Mouse (Mus musculus) hindbrain, postnatal 0 days (tissue): ENCODE measurements around the gene Odf3l2. TPM values are rescaled to one million over a fixed set of nuclear protein-coding genes. Genes with fewer than 3 reads are reported as not detected.

ENCODE experiments used
- ATAC-seq: fragments of 200-750 bp; cut with Nextera tagmentation; 2 replicates; pipeline ENCODE4 v1.8.0; 2017; ENCODE audit warnings: mild to moderate bottlenecking, moderate TSS enrichment, moderate library complexity
- DNase-seq: peaks from one replicate; pipeline ENCODE4 v3.0.0-alpha.2; 2015; ENCODE audit warnings: low spot score
- H3K27ac ChIP-seq: fragments of 300-500 bp; sonication (generic); 2 replicates; pipeline ENCODE4 v1.5.1; 2014; ENCODE audit warnings: mild to moderate bottlenecking
- H3K27me3 ChIP-seq: fragments of 300-500 bp; sonication (generic); 2 replicates; pipeline ENCODE4 v1.6.1; 2014; ENCODE audit warnings: low read length, mixed read lengths; ENCODE audit not compliant: insufficient read depth
- H3K36me3 ChIP-seq: fragments of 300-500 bp; sonication (generic); 2 replicates; pipeline ENCODE4 v1.6.1; 2014; ENCODE audit warnings: low read length, mixed read lengths; ENCODE audit not compliant: insufficient read depth
- H3K4me1 ChIP-seq: fragments of 300-500 bp; sonication (generic); 2 replicates; pipeline ENCODE4 v1.6.1; 2014; ENCODE audit warnings: antibody characterized with exemption, low read length, mixed read lengths; ENCODE audit not compliant: insufficient read depth
- H3K4me2 ChIP-seq: fragments of 300-500 bp; sonication (generic); 2 replicates; pipeline ENCODE4 v1.6.1; 2014; ENCODE audit warnings: low read depth, mild to moderate bottlenecking, low read length, moderate library complexity, mixed read lengths
- H3K4me3 ChIP-seq: fragments of 300-500 bp; sonication (generic); 2 replicates; pipeline ENCODE4 v1.5.1; 2014; ENCODE audit warnings: low read length
- H3K9ac ChIP-seq: fragments of 300-500 bp; sonication (generic); replicated peaks from 2 replicates; pipeline ENCODE4 v1.6.1; 2014; ENCODE audit warnings: mild to moderate bottlenecking, low read length, moderate library complexity, mixed read lengths
- H3K9me3 ChIP-seq: fragments of 300-500 bp; sonication (generic); 2 replicates; pipeline ENCODE4 v1.6.1; 2016; ENCODE audit warnings: low read length, mixed read lengths
- CTCF ChIP-seq: IDR thresholded peaks from 2 replicates; pipeline ENCODE4 v1.5.1; 2016; ENCODE audit warnings: antibody characterized with exemption, control low read depth, low read depth
- WGBS: fragments of 180-500 bp; shearing (Covaris S2); extraction: QIAGEN DNeasy Blood & Tissue Kit; methylation state at CpG from one replicate; pipeline ENCODE4 v1.1.7; 2014; 5-methylcytosine and 5-hydroxymethylcytosine counted together
- polyA plus RNA-seq: library from polyadenylated mRNA; unstranded; fragments of >200 nt; fragmentation: Nextera tagmentation; extraction: Ambion mirVana; gene quantifications from 2 replicates; pipeline ENCODE4 v1.2.1, GENCODE M21; 2015
- total RNA-seq: library from RNA; depleted of rRNA; stranded (reverse); fragments of >200 nt; gene quantifications from 2 replicates; pipeline ENCODE4 v1.2.3, GENCODE M21; 2014

Odf3l2 gene
- total and polyA plus RNA-seq, 2 experiments from 2014 or later = 0.42 to 0.60 TPM

DNA sequence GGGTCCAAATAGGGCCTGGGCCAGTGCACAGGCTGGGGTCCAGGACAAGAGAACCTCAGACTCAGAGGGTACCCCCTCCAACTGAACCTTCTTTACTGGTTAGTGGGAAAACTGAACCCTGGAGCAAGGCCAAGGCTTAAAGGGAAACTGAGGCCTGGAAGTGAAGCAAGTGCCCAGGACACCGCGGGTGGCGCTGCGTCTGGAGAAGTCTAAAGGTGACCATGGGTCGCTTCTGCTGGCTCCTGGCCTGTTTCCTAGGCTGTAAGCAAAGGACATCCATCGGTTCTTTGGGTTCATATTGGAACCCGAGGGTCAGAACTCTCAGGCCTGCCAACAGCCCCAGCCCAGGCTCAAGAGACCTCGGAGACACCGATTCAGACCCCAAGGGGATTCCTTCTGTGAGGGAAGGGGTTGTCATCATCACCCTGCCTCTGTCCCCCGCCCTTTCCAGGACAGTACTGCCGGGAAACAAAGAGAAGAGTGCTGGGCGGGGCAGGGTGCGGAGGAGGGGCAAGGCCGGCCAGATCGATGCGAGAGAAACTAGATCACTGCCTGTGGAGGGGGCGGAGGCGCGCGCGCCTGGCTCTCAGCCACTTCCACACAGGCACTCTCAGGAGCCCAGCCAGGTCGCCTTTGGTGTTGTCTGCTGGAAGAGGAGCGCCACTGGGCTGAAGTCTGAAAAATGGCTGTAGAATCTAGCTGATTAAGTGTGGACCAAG, 6.9 kb downstream of the Odf3l2 start:
- Histone ChIP-seq H3K4me2 (peak overlapping the region; percentile 90), H3K36me3 (no peaks in the 10 kb centered on the region), H3K9me3 (no peaks in the 10 kb centered on the region), H3K9ac (no peak overlapping the region), H3K27me3 (no peaks in the 10 kb centered on the region), H3K4me3 (peak overlapping the region; percentile 70; the same call in 1 of the 2 replicates), H3K27ac (peak overlapping the region; percentile 93; the same call in 1 of the 2 replicates), H3K4me1 (peaks cover 11% of the 10 kb centered on the region; the same call in 1 of the 2 replicates)
- TF ChIP-seq CTCF = no peak
- DNase-seq = peak; percentile 63
- ATAC-seq = peak; percentile 18; the same call in 1 of the 2 replicates
- 5% methylated on average over 23 of the region's 23 CpGs for WGBS

- under 1% methylated on average over 97 of the region's 116 CpGs for WGBS
- peak within 1 kb of the TSS; percentile 91 for H3K9ac ChIP-seq
- peak; percentile 81 for ATAC-seq
- 0 out of 2 replicates have a peak, but pooled peaks have one; percentile 2 for TF ChIP-seq CTCF
- no peaks in the 10 kb centered on the region for H3K9me3 ChIP-seq
- DNase-seq = peak; percentile 88
- peaks cover 11% of the 10 kb centered on the region; the same call in 1 of the 2 replicates for H3K4me1 ChIP-seq
- H3K4me2 ChIP-seq = peak within 1 kb of the TSS; percentile 90
- H3K36me3 ChIP-seq = no peaks in the 10 kb centered on the region
- H3K27me3 ChIP-seq = no peaks in the 10 kb centered on the region
- H3K27ac ChIP-seq = peak within 1 kb of the TSS; percentile 93
- peak within 1 kb of the TSS; percentile 70 for H3K4me3 ChIP-seq
Observed at GRCm38 (mm10) chr10:79637128-79638110, 8.1 kb downstream of the Odf3l2 start, which contains the start of gene Shc2. Shc2 (minus strand) TSS chr10:79637918.

DNA sequence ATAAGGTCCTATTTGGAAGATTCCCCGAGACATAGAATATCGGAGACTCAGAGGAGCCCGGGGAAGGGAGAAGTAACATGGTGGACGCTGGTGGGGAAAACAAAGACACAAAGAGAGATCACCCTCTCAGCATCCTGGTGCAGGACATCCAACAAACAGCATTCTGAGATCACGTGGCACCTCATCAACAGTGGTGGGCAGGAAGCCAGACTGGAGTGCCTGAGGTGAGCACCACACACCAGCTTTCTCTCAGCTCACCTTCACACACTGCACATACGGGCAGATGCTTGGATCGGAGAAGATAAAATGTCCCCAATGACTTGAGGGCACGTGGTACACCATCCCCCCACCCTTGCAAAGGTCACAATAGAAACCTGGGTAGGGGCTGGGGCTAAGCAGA, 9.3 kb downstream of the Odf3l2 start:
- peak overlapping the region; percentile 70; the same call in 1 of the 2 replicates for H3K4me3 ChIP-seq
- H3K9me3 ChIP-seq = no peaks in the 10 kb centered on the region
- H3K27me3 ChIP-seq = no peaks in the 10 kb centered on the region
- no peak; the same call in 1 of the 2 replicates for ATAC-seq
- no peaks in the 10 kb centered on the region for H3K36me3 ChIP-seq
- peaks cover 11% of the 10 kb centered on the region; the same call in 1 of the 2 replicates for H3K4me1 ChIP-seq
- peak overlapping the region; percentile 93; the same call in 1 of the 2 replicates for H3K27ac ChIP-seq
- TF ChIP-seq CTCF = no peak
- peak overlapping the region; percentile 90 for H3K4me2 ChIP-seq
- WGBS = 72% methylated on average over 8 of the region's 8 CpGs
- no peak overlapping the region for H3K9ac ChIP-seq
- DNase-seq = no peak

DNA sequence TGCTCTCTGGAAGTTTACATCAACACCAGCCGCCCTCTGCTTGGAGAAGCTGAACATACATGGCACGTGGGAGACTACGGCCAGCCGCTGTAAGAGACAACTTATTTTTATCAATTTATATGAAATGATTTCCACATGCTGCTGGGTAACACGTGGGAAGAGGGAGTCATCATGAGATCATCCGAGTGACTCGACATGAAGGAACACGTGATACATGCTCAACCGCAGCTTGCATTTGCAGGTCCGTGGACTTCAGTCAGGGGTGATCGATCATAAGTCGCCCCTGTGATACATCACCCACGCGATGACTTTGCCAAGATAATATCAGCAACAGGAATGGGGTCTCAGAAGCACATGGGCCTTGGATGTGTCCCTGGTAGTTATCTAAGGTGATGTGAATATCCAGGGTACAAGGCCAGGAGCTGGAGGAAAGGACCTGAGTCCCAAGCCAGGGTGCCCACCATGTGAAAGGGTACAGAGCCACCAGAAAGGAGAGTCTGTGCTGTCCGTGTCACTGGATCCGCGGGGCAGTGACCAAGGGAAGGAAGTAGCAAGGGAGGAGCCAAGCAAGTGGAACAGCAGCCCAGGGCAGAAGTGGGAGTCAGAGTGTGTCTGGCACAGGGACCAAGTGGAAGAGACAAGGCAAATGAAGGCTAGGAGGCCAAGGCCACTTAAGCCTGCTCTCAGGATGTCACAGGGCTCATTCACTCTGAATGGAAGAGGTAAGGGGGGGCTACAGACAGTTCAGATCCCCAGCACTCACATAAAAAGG, 12.3 kb downstream of the Odf3l2 start:
- Histone ChIP-seq H3K4me1 (peaks cover 6% of the 10 kb centered on the region), H3K9me3 (no peaks in the 10 kb centered on the region), H3K4me2 (no peak overlapping the region), H3K36me3 (0 out of 2 replicates have a peak, but pooled peaks cover 4% of the 10 kb centered on the region), H3K9ac (no peak overlapping the region), H3K27ac (no peak overlapping the region), H3K4me3 (no peak overlapping the region), H3K27me3 (no peaks in the 10 kb centered on the region)
- no peak for ATAC-seq
- 86% methylated on average over 17 of the region's 17 CpGs for WGBS
- DNase-seq = no peak
- no peak for TF ChIP-seq CTCF

DNA sequence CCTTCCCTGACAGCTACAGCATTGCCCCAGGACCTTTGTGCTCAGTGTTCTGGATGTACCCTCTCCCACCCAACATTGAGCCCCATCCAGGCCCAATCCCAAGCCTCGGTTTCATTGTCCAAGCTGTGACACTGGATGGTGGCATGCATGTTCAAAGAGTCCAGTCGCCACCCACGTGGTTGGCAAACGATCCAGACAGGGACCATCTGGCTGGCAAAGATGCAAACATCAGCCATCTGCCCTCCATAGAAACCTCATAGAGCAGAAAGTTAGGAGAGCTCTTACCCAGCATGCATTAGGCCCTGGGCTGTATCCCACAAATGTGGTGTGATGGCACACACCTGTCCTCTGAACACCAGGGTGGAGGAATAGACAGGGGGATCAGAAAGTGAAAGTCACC, 14.1 kb downstream of the Odf3l2 start:
- no peak overlapping the region for H3K4me3 ChIP-seq
- H3K27ac ChIP-seq = no peak overlapping the region; the same call in 1 of the 2 replicates
- no peak for TF ChIP-seq CTCF
- no peaks in the 10 kb centered on the region for H3K9me3 ChIP-seq
- 0 out of 2 replicates have a peak, but pooled peaks cover 4% of the 10 kb centered on the region for H3K36me3 ChIP-seq
- peaks cover 2% of the 10 kb centered on the region; the same call in 1 of the 2 replicates for H3K4me1 ChIP-seq
- no peaks in the 10 kb centered on the region for H3K27me3 ChIP-seq
- no peak overlapping the region for H3K4me2 ChIP-seq
- DNase-seq = peak; percentile 81
- 52% methylated on average over 4 of the region's 4 CpGs for WGBS
- no peak overlapping the region for H3K9ac ChIP-seq
- ATAC-seq = peak; percentile 75

DNA sequence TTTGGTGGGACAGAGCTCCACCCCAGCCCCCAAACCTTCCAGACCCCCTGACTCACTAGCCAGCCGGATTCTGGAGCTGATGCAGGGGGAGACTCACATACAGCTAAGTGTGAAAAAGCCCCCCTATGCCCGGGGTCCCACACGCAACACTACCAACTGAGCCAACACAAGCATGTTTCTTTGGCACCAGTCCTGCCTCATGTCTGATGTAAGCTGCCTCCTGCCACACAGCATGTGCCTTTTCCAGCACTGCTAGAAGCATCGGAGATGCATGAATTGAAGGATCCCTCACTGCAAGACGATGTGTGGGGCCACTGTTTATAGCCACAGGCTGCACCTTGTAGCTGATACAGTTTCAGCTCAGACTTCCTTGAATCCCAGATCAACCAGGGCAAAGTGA, 17.2 kb downstream of the Odf3l2 start:
- TF ChIP-seq CTCF = no peak
- no peaks in the 10 kb centered on the region for H3K27me3 ChIP-seq
- DNase-seq (peak; percentile 52), ATAC-seq (no peak)
- no peak overlapping the region for H3K4me2 ChIP-seq
- 56% methylated on average over 5 of the region's 5 CpGs for WGBS
- H3K4me3 ChIP-seq = no peak overlapping the region
- no peak overlapping the region for H3K9ac ChIP-seq
- H3K36me3 ChIP-seq = 0 out of 2 replicates have a peak, but pooled peaks cover 4% of the 10 kb centered on the region
- no peaks in the 10 kb centered on the region for H3K9me3 ChIP-seq
- no peak overlapping the region for H3K27ac ChIP-seq
- peaks cover 2% of the 10 kb centered on the region; the same call in 1 of the 2 replicates for H3K4me1 ChIP-seq
